ENCODE assay signal across 11 mouse cellular contexts in genomic region chr19:16183592-16184365, GRCm38 (mm10).
"Had no signal": no experiment of that assay in that cellular context is flagged by ENCODE, and none has a peak within 500 bp of the region (broad histone marks: within the 10 kb centered on the region; RNA-seq: fewer than 3 reads in every experiment).

No protein-coding gene starts in this region.

- ATAC-seq: midbrain, embryonic 13.5 days had no signal

- H3K4me2 ChIP-seq: limb, embryonic 15.5 days; midbrain, embryonic 13.5 days had no signal

- H3K4me3 ChIP-seq: limb, embryonic 15.5 days; midbrain, embryonic 13.5 days had no signal

- H3K27ac ChIP-seq: kidney, postnatal 0 days; limb, embryonic 15.5 days; midbrain, embryonic 13.5 days had no signal

- H3K9me3 ChIP-seq: limb, embryonic 15.5 days; midbrain, embryonic 13.5 days had no signal

- H3K27me3 ChIP-seq: limb, embryonic 15.5 days; midbrain, embryonic 13.5 days had no signal

- H3K9ac ChIP-seq: limb, embryonic 15.5 days; midbrain, embryonic 13.5 days had no signal

- H3K36me3 ChIP-seq: limb, embryonic 15.5 days; midbrain, embryonic 13.5 days had no signal

- DNase-seq: kidney, adult 8-10 months; kidney, postnatal 36 days; layer of hippocampus, adult 9-11 months; layer of hippocampus, postnatal 36 days; right cerebral cortex, adult 18-20 months; spleen, adult 18-20 months; thymus, adult 18-20 months; thymus, postnatal 14 days had no signal
